In the genomic region with DNA sequence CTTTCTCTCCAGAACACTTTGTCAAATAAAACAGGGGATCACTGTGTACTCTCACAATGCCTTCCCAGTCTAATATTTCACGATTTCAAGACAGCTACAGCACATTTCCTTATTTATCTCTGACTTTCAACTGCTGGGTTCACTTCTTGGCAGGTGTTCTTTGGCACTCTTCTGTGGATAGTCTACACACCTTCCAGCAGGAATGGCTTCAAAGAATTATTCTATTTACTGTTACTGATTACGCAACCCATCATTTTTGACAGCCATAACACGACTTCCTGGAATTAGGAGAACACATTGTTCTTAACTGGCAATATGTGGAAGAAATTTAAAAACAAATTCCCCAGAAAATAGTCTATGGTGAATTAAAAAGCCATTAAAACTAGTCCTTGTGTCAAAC, we compare ENCODE assay signal across 17 mouse cellular contexts. TPM values are rescaled to one million over a fixed set of nuclear protein-coding genes. Genes with fewer than 3 reads are reported as not detected.
"Had no signal": no experiment of that assay in that cellular context is flagged by ENCODE, and none has a peak within 500 bp of the region (broad histone marks: within the 10 kb centered on the region; RNA-seq: fewer than 3 reads in every experiment).

No protein-coding gene starts in this region.

- H3K9me3 ChIP-seq: limb, embryonic 13.5 days; lung, embryonic 15.5 days; midbrain, embryonic 12.5 days; neural tube, embryonic 13.5 days; stomach, embryonic 15.5 days had no signal

- H3K27me3 ChIP-seq: limb, embryonic 13.5 days; lung, embryonic 15.5 days; midbrain, embryonic 12.5 days; neural tube, embryonic 13.5 days; stomach, embryonic 15.5 days had no signal

- H3K27ac ChIP-seq: layer of hippocampus, adult 2 months; limb, embryonic 13.5 days; lung, embryonic 15.5 days; midbrain, embryonic 12.5 days; neural tube, embryonic 13.5 days; stomach, embryonic 15.5 days had no signal

- H3K4me3 ChIP-seq: layer of hippocampus, adult 2 months; limb, embryonic 13.5 days; lung, embryonic 15.5 days; midbrain, embryonic 12.5 days; neural tube, embryonic 13.5 days; stomach, embryonic 15.5 days had no signal

- H3K36me3 ChIP-seq: limb, embryonic 13.5 days; lung, embryonic 15.5 days; midbrain, embryonic 12.5 days; neural tube, embryonic 13.5 days; stomach, embryonic 15.5 days had no signal

- DNase-seq: kidney, adult 18-20 months; kidney, postnatal 10 days; kidney, postnatal 4 days; left cerebral cortex, postnatal 4 days; retina, postnatal 1 day; right cerebral cortex, postnatal 4 days; thymus, adult 2 months; thymus, postnatal 25 days had no signal

- H3K4me2 ChIP-seq: limb, embryonic 13.5 days; liver, embryonic 11.5 days; lung, embryonic 15.5 days; midbrain, embryonic 12.5 days; neural tube, embryonic 13.5 days; stomach, embryonic 15.5 days had no signal

- ATAC-seq: midbrain, embryonic 16.5 days had no signal

- H3K9ac ChIP-seq: limb, embryonic 13.5 days; lung, embryonic 15.5 days; midbrain, embryonic 12.5 days; neural tube, embryonic 13.5 days; stomach, embryonic 15.5 days had no signal

- H3K4me1 ChIP-seq: limb, embryonic 13.5 days; lung, embryonic 15.5 days; midbrain, embryonic 12.5 days; neural tube, embryonic 13.5 days; stomach, embryonic 15.5 days had no signal

RNA-seq across cellular contexts. Expression of gene Pdgfc, which starts 26.3 kb away (rescaled TPM):
- total RNA-seq: megakaryocyte-erythroid progenitor cell, adult 5-6 weeks had no signal
